Mouse (Mus musculus) spleen, adult 2 months (tissue): Measurements from ENCODE around the gene Skap1.

Experiments used
- CTCF ChIP-seq: fragments of 200-500 bp; IDR thresholded peaks from 2 replicates; pipeline ENCODE4 v1.5.1; 2011; ENCODE audit warnings: mild to moderate bottlenecking, inconsistent platforms; ENCODE audit not compliant: insufficient read depth, insufficient read length, insufficient replicate concordance; ENCODE audit errors: extremely low read depth
- POLR2A ChIP-seq: fragments of 200-500 bp; IDR thresholded peaks from 2 replicates; pipeline ENCODE4 v1.6.1; 2011; ENCODE audit warnings: low read depth, low read length, inconsistent platforms

- TF ChIP-seq CTCF (no peak), POLR2A (no peak)
Measured at GRCm38 (mm10) chr11:96582595-96582994, 118.2 kb downstream of the Skap1 start.
